Mouse (Mus musculus) limb, embryonic 14.5 days (tissue): ENCODE measurements around the gene Bok. TPM values are rescaled to one million over a fixed set of nuclear protein-coding genes. Genes with fewer than 3 reads are reported as not detected.

ENCODE experiments used
- ATAC-seq: fragments of 200-750 bp; cut with Nextera tagmentation; 2 replicates; pipeline ENCODE4 v1.8.0; 2017; ENCODE audit warnings: low read depth, moderate number of reproducible peaks, moderate TSS enrichment; ENCODE audit not compliant: low FRiP score
- DNase-seq: peaks from one replicate; pipeline ENCODE4 v3.0.0-alpha.2; 2015; ENCODE audit warnings: low spot score
- H3K27ac ChIP-seq: fragments of 300-500 bp; sonication (generic); replicated peaks from 2 replicates; pipeline ENCODE4 v1.5.1; 2014; ENCODE audit warnings: low read depth, mild to moderate bottlenecking, low read length, moderate library complexity, mixed read lengths
- H3K27me3 ChIP-seq: fragments of 300-500 bp; sonication (generic); 2 replicates; pipeline ENCODE4 v1.6.1; 2014; ENCODE audit warnings: low read length, mixed read lengths; ENCODE audit not compliant: control insufficient read depth, insufficient read depth
- H3K36me3 ChIP-seq: fragments of 300-500 bp; sonication (generic); 2 replicates; pipeline ENCODE4 v1.6.1; 2014; ENCODE audit warnings: mild to moderate bottlenecking, low read length, moderate library complexity, mixed read lengths; ENCODE audit not compliant: control insufficient read depth, insufficient read depth
- H3K4me1 ChIP-seq: fragments of 300-500 bp; sonication (generic); 2 replicates; pipeline ENCODE4 v1.6.1; 2014; ENCODE audit warnings: antibody characterized with exemption, low read length, mixed read lengths; ENCODE audit not compliant: control insufficient read depth, insufficient read depth
- H3K4me2 ChIP-seq: fragments of 300-500 bp; sonication (generic); replicated peaks from 2 replicates; pipeline ENCODE4 v1.6.1; 2014; ENCODE audit warnings: low read depth, mild to moderate bottlenecking, low read length, moderate library complexity; ENCODE audit not compliant: severe bottlenecking
- H3K4me3 ChIP-seq: fragments of 300-500 bp; sonication (generic); replicated peaks from 2 replicates; pipeline ENCODE4 v1.5.1; 2014; ENCODE audit warnings: low read length
- H3K9ac ChIP-seq: fragments of 300-500 bp; sonication (generic); 2 replicates; pipeline ENCODE4 v1.6.1; 2014; ENCODE audit warnings: mild to moderate bottlenecking, low read depth, low read length, moderate library complexity; ENCODE audit not compliant: severe bottlenecking
- H3K9me3 ChIP-seq: fragments of 300-500 bp; sonication (generic); 2 replicates; pipeline ENCODE4 v1.6.1; 2016; ENCODE audit warnings: low read length; ENCODE audit not compliant: control insufficient read depth
- POLR2A ChIP-seq: fragments of 200-500 bp; IDR thresholded peaks from 2 replicates; pipeline ENCODE4 v1.8.0; 2012; ENCODE audit warnings: inconsistent platforms, mild to moderate bottlenecking, moderate library complexity, borderline replicate concordance; ENCODE audit not compliant: insufficient read depth, insufficient read length; ENCODE audit errors: extremely low read depth
- WGBS: fragments of 180-500 bp; shearing (Covaris S2); extraction: QIAGEN DNeasy Blood & Tissue Kit; methylation state at CpG from one replicate; pipeline ENCODE4 v1.1.7; 2014; 5-methylcytosine and 5-hydroxymethylcytosine counted together
- polyA plus RNA-seq, 2 experiments: library from polyadenylated mRNA; depleted of rRNA in 1 of 2; stranded (reverse) in 1 of 2; unstranded in 1 of 2; fragments of >200 nt; fragmentation: Nextera tagmentation in 1 of 2; extraction: Ambion mirVana in 1 of 2; gene quantifications; 2 replicates each; pipeline versions ENCODE4 v1.2.1 to v1.2.3; 2012 to 2014

Gene Bok
- polyA plus RNA-seq, 2 experiments, result 19.2 to 34.9 TPM

GRCm38 (mm10) chr1:93721557-93721956 is 36.1 kb downstream of the Bok start:
- Histone ChIP-seq H3K4me3 (no peak overlapping the region), H3K27me3 (no peaks in the 10 kb centered on the region), H3K27ac (no peak overlapping the region), H3K36me3 (peaks cover 27% of the 10 kb centered on the region), H3K4me2 (no peak overlapping the region), H3K4me1 (no peaks in the 10 kb centered on the region), H3K9me3 (no peaks in the 10 kb centered on the region), H3K9ac (no peak overlapping the region)
- TF ChIP-seq POLR2A, result no peak
- 70% methylated on average over 7 of the region's 7 CpGs for WGBS
- no peak for ATAC-seq
- DNase-seq, result no peak

GRCm38 (mm10) chr1:93724623-93725022 is 39.2 kb downstream of the Bok start:
- no peaks in the 10 kb centered on the region for H3K4me1 ChIP-seq
- DNase-seq (no peak), ATAC-seq (no peak)
- no peaks in the 10 kb centered on the region for H3K27me3 ChIP-seq
- 87% methylated on average over 3 of the region's 3 CpGs for WGBS
- H3K4me2 ChIP-seq, result no peak overlapping the region
- no peak overlapping the region for H3K27ac ChIP-seq
- H3K9me3 ChIP-seq, result no peaks in the 10 kb centered on the region
- H3K36me3 ChIP-seq, result peaks cover 17% of the 10 kb centered on the region
- no peak for TF ChIP-seq POLR2A
- H3K9ac ChIP-seq, result no peak overlapping the region
- no peak overlapping the region for H3K4me3 ChIP-seq

DNA sequence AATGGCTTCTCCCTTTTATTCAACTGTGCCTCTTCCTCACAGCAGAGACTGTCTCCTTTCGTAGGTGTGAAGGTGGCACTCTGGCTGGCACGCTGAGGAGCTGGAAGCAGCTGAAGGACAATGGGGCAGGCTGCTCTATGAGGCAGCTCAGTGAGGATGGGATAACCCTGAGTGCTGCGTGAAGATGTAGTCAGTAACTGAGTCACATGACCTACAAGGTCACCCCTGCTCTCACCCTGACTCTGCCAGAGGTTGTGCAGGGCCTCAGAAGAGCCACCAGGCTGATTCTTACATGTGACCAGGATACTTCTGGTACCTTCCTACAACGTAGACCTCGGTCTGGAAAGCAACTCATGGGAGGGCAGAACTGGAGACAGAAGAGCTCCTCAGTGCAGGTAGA is 40.2 kb downstream of the Bok start:
- H3K9ac ChIP-seq, result no peak overlapping the region
- 91% methylated on average over 5 of the region's 5 CpGs for WGBS
- DNase-seq, result no peak
- no peaks in the 10 kb centered on the region for H3K27me3 ChIP-seq
- ATAC-seq, result no peak
- H3K9me3 ChIP-seq, result no peaks in the 10 kb centered on the region
- no peak for TF ChIP-seq POLR2A
- H3K4me3 ChIP-seq, result no peak overlapping the region
- H3K4me2 ChIP-seq, result no peak overlapping the region
- peaks cover 17% of the 10 kb centered on the region for H3K36me3 ChIP-seq
- H3K27ac ChIP-seq, result no peak overlapping the region
- H3K4me1 ChIP-seq, result no peaks in the 10 kb centered on the region

DNA sequence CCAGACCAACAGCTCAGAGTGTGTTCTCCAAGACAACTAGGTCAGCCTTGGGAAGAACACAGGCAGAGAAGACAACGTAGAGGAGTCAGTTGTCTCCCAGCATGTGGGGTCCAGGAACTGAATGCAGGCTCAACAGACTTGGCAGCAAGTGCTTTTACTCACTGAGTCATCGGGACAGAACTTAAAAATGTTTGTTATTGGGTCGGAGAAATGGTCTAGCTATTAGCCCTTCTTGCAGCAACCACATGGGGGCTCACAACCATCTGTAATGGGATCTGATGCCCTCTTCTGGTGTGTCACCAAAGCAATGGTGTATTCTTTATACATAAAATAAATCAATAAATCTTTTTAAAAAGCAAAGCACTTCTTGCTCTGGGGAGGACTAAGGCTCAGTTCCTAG is 40.7 kb downstream of the Bok start:
- WGBS, result 87% methylated on average over 3 of the region's 3 CpGs
- Histone ChIP-seq H3K4me1 (no peaks in the 10 kb centered on the region), H3K36me3 (peaks cover 17% of the 10 kb centered on the region), H3K9ac (no peak overlapping the region), H3K9me3 (no peaks in the 10 kb centered on the region), H3K27me3 (no peaks in the 10 kb centered on the region), H3K4me3 (no peak overlapping the region), H3K27ac (no peak overlapping the region), H3K4me2 (no peak overlapping the region)
- TF ChIP-seq POLR2A, result no peak
- ATAC-seq (no peak), DNase-seq (no peak)

GRCm38 (mm10) chr1:93726974-93727373 is 41.5 kb downstream of the Bok start:
- Histone ChIP-seq H3K27ac (no peak overlapping the region), H3K4me2 (no peak overlapping the region), H3K4me3 (no peak overlapping the region), H3K27me3 (no peaks in the 10 kb centered on the region), H3K36me3 (peaks cover 17% of the 10 kb centered on the region), H3K9me3 (no peaks in the 10 kb centered on the region), H3K9ac (no peak overlapping the region), H3K4me1 (0 out of 2 replicates have a peak, but pooled peaks cover 2% of the 10 kb centered on the region)
- DNase-seq (peak; percentile 12), ATAC-seq (no peak)
- WGBS, result 67% methylated on average over 3 of the region's 3 CpGs
- TF ChIP-seq POLR2A, result no peak

GRCm38 (mm10) chr1:93731103-93731502 is 45.6 kb downstream of the Bok start:
- WGBS, result 79% methylated on average over 5 of the region's 5 CpGs
- no peak for TF ChIP-seq POLR2A
- no peaks in the 10 kb centered on the region for H3K9me3 ChIP-seq
- no peaks in the 10 kb centered on the region for H3K36me3 ChIP-seq
- H3K9ac ChIP-seq, result no peak overlapping the region
- no peak overlapping the region for H3K27ac ChIP-seq
- 0 out of 2 replicates have a peak, but pooled peaks cover 2% of the 10 kb centered on the region for H3K4me1 ChIP-seq
- no peaks in the 10 kb centered on the region for H3K27me3 ChIP-seq
- DNase-seq, result no peak
- no peak overlapping the region for H3K4me2 ChIP-seq
- H3K4me3 ChIP-seq, result no peak overlapping the region
- no peak for ATAC-seq
